Mouse (Mus musculus) midbrain, embryonic 13.5 days (tissue): ENCODE data around the gene Ctr9. TPM values are rescaled to one million over a fixed set of nuclear protein-coding genes. Genes with fewer than 3 reads are reported as not detected.
A peak's percentile ranks its signal among the peaks of the same experiment; 100 is the strongest.

Experiments used
- ATAC-seq: fragments of 200-750 bp; cut with Nextera tagmentation; 2 replicates; pipeline ENCODE4 v1.8.0; 2017; ENCODE audit warnings: mild to moderate bottlenecking, moderate TSS enrichment, moderate library complexity
- H3K27ac ChIP-seq: fragments of 300-500 bp; sonication (generic); 2 replicates; pipeline ENCODE4 v1.5.1; 2015; ENCODE audit warnings: inconsistent platforms, mild to moderate bottlenecking, moderate library complexity
- H3K27me3 ChIP-seq: fragments of 300-500 bp; sonication (generic); 2 replicates; pipeline ENCODE4 v1.6.1; 2015; ENCODE audit warnings: mild to moderate bottlenecking, inconsistent platforms
- H3K36me3 ChIP-seq: fragments of 300-500 bp; sonication (generic); 2 replicates; pipeline ENCODE4 v1.6.1; 2015; ENCODE audit warnings: mild to moderate bottlenecking, inconsistent platforms
- H3K4me1 ChIP-seq: fragments of 300-500 bp; sonication (generic); replicated peaks from 2 replicates; pipeline ENCODE4 v1.6.1; 2015; ENCODE audit warnings: inconsistent platforms
- H3K4me2 ChIP-seq: fragments of 300-500 bp; sonication (generic); replicated peaks from 2 replicates; pipeline ENCODE4 v1.6.1; 2015; ENCODE audit warnings: moderate library complexity, mild to moderate bottlenecking, inconsistent platforms
- H3K4me3 ChIP-seq: fragments of 300-500 bp; sonication (generic); replicated peaks from 2 replicates; pipeline ENCODE4 v1.5.1; 2015; ENCODE audit warnings: mild to moderate bottlenecking, inconsistent platforms
- H3K9ac ChIP-seq: fragments of 300-500 bp; sonication (generic); replicated peaks from 2 replicates; pipeline ENCODE4 v1.6.1; 2015; ENCODE audit warnings: mild to moderate bottlenecking, inconsistent platforms
- H3K9me3 ChIP-seq: fragments of 300-500 bp; sonication (generic); 2 replicates; pipeline ENCODE4 v1.6.1; 2016; ENCODE audit warnings: mild to moderate bottlenecking, inconsistent platforms
- WGBS: fragments of 180-500 bp; shearing (Covaris S2); methylation state at CpG from one replicate; pipeline ENCODE4 v1.1.7; 2015; 5-methylcytosine and 5-hydroxymethylcytosine counted together
- polyA plus RNA-seq: library from polyadenylated mRNA; unstranded; fragments of >200 nt; fragmentation: Nextera tagmentation; extraction: Ambion mirVana; gene quantifications from 2 replicates; pipeline ENCODE4 v1.2.1, GENCODE M21; 2015

Ctr9 gene
- polyA plus RNA-seq = 99.7 and 102 TPM in 2 replicates

DNA sequence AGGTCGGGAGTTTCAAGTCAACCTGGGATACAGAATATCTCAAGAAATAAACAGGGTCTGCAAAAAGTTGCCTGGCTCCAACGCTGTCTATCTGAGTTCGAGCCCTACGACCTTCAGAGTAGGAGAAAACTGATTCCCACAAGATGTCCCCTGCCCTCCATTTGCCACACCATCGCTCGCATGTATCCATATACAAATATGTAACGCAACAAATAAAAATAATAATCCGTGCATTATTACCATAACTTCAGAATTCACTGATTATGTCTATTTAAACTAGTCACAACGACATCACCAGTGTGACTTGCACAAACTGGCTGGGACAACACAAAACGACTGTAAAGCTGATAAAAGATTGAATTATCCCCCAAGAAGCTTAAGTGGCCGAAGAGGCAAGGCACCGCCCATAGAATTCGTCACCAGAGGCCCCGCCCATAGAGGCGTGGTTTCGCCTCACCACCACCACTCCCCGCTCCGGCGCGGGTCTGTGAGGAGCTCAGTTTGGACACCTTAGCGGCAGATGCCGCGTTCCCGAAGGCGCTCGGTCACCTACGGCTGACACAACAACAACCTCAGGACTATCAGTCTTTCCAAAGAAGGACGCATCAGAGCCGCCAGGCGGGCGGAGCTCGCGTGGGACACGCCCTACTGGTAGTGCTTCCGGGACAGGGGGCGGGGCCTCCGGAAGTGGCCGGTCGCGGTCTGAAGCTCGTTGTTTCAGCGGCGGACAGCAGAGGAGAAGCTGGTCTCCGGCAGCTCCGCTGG lies at the start of gene Ctr9:
Ctr9 (plus strand) TSS at position 671 of the 765 bp plus-strand sequence.
- 7% methylated on average over 45 of the region's 45 CpGs for WGBS
- H3K36me3 ChIP-seq = peaks cover 13% of the 10 kb centered on the region
- H3K4me1 ChIP-seq = peaks cover 19% of the 10 kb centered on the region

DNA sequence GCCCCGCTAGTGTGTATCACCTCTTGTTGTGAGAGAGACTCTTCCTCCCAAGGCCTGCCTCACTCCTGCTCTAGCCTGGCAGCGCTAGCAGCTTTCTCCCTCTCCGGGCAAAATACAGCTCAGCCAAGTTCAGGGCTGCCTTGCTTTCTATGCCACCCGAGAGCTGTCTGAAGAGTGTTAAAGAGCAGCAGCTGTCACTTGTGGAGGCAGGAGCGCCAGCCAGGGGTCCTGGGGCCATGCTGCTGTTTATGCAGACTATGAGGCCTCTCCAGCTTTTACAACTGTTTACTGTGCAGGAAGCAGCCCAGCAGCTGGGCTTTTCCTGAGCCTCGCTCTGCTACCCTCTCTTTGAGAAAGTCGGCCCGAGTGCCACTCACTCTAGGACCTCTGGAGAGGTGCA lies 47.7 kb upstream of the Ctr9 start:
- 77% methylated on average over 8 of the region's 8 CpGs for WGBS
- Histone ChIP-seq H3K4me1 (peaks cover 7% of the 10 kb centered on the region), H3K27ac (no peak overlapping the region), H3K9ac (no peak overlapping the region), H3K4me3 (no peak overlapping the region), H3K4me2 (no peak overlapping the region), H3K27me3 (no peaks in the 10 kb centered on the region), H3K9me3 (no peaks in the 10 kb centered on the region), H3K36me3 (no peaks in the 10 kb centered on the region)
- no peak for ATAC-seq

More for the DNA sequence above, at the start of gene Ctr9:
- H3K9ac ChIP-seq = peak within 1 kb of the TSS; percentile 85
- H3K4me3 ChIP-seq = peak within 1 kb of the TSS; percentile 96
- no peaks in the 10 kb centered on the region for H3K27me3 ChIP-seq
- peak; percentile 97 for ATAC-seq
- H3K27ac ChIP-seq = peak within 1 kb of the TSS; percentile 91
- H3K4me2 ChIP-seq = peak within 1 kb of the TSS; percentile 86
- H3K9me3 ChIP-seq = no peaks in the 10 kb centered on the region

DNA sequence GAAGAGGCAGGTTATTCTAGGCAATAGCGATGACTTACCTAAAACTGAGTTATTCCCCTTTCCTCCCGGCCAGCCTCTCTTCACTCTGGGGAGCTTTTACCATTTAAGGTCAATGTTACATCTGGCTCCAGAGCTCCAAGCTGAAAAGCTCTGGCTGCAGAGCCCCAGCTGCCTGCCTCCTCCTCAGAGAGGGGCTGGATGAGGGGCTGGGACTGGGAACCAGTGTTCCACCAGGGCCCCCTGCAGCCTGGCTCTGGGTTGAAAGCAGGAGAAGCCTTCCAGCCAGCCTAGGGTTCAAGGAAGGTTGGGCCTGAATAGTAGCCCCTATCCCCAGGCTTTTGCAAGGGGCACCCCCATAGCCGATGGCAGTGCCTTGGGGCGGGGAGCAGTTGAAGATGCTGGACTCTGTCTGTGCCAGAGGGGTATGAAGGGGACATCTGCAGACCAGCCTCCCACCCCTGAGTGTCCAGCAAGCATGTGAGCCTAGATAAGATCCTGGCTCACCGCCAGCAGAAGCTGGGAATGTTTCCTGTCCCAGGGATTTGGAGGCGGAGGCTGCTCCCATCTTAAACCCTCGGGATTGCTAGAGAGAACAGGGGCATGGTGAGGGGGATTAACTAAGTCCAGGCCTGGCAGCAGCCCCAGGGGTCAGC lies 46.6 kb upstream of the Ctr9 start, which contains the start of gene Mrvi1:
Mrvi1 (minus strand) TSS at position 409 of the 653 bp plus-strand sequence.
- H3K9ac ChIP-seq = no peak within 1 kb of the TSS
- no peak within 1 kb of the TSS for H3K4me2 ChIP-seq
- no peak within 1 kb of the TSS for H3K4me3 ChIP-seq
- ATAC-seq = no peak
- no peaks in the 10 kb centered on the region for H3K36me3 ChIP-seq
- no peaks in the 10 kb centered on the region for H3K27me3 ChIP-seq
- peaks cover 7% of the 10 kb centered on the region for H3K4me1 ChIP-seq
- H3K27ac ChIP-seq = no peak within 1 kb of the TSS
- H3K9me3 ChIP-seq = no peaks in the 10 kb centered on the region
- 63% methylated on average over 7 of the region's 7 CpGs for WGBS

DNA sequence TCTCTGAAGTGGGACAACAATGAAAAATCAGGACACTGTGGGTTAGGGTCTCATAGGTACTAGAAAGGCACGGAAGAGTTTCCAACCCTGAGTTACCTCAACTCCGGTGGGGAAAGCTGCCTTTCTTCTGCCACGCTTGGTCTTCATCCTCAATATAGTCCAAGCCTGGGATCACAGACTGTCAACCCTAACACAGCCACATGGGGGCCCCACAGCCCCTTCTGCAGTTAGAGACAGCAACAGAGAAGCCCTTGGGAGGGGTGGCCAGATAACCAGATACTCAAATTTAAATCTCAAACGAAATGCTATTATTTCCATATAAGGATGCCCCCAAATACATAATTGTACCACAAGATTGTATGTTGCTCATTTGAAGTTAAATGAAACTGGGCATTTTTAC lies 46.0 kb upstream of the Ctr9 start:
- WGBS = 56% methylated on average over 4 of the region's 4 CpGs
- peaks cover 7% of the 10 kb centered on the region for H3K4me1 ChIP-seq

DNA sequence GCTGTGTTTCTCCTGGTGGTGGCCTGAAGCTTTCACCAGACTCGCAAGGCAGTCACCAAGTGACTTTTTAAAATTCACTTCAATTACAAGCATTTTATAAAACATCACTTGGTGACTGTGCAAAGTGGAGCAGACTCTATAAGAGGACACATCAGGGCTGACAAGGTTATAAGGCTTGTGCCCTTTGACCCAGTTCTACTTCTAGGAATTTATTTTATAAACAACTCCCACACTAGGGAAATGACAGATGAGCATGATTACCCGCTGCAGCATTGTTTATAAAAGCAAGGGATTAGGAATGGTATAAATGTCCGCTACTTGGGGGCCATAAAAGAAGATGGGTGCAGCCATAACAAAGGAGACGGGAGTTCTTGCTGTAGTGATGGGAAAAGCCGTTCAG lies 45.1 kb upstream of the Ctr9 start:
- WGBS = 79% methylated on average over 5 of the region's 5 CpGs

More for the DNA sequence above, 46.0 kb upstream of the Ctr9 start:
- no peaks in the 10 kb centered on the region for H3K27me3 ChIP-seq
- no peak overlapping the region for H3K27ac ChIP-seq
- no peak overlapping the region for H3K9ac ChIP-seq
- H3K9me3 ChIP-seq = no peaks in the 10 kb centered on the region
- H3K4me2 ChIP-seq = no peak overlapping the region
- H3K4me3 ChIP-seq = no peak overlapping the region
- no peaks in the 10 kb centered on the region for H3K36me3 ChIP-seq
- ATAC-seq = no peak

DNA sequence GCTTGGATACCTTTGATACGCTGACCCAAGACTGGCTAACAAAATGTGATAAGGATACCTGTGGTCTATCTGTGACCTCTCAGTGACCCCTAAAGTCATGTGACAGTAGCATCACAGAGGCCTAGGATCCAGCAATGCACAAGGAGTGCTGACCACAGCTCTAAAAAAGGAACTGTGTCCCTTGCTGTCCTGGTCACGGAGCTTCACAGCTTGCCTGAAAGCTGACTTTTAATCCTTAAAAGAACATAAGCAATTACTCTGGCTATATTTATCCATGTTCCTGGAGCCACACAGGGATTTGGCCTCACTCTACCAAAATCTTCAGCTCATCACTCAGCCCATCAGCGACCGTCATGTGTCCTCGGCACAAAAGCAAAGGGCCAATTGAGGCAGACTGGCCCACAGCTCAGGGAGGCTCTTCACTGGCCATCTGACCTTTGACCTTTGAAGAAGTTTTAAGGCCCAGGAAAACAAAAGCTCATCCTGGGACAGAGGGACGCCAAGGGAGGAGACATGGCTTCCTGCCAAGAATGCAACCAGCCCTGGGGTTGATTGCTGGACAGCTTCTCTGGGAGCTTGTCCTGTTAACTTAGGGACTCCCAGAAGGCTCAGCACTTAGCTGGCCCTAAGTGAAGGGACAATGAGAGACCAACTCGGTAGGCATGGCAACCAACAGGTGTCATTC lies 43.0 kb upstream of the Ctr9 start:
- no peak for ATAC-seq
- Histone ChIP-seq H3K27ac (no peak overlapping the region), H3K27me3 (no peaks in the 10 kb centered on the region), H3K4me2 (no peak overlapping the region), H3K4me1 (peaks cover 7% of the 10 kb centered on the region), H3K9me3 (no peaks in the 10 kb centered on the region), H3K4me3 (no peak overlapping the region), H3K9ac (no peak overlapping the region), H3K36me3 (no peaks in the 10 kb centered on the region)
- 54% methylated on average over 7 of the region's 7 CpGs for WGBS

More for the DNA sequence above, 45.1 kb upstream of the Ctr9 start:
- Histone ChIP-seq H3K36me3 (no peaks in the 10 kb centered on the region), H3K27me3 (no peaks in the 10 kb centered on the region), H3K4me2 (no peak overlapping the region), H3K9ac (no peak overlapping the region), H3K4me1 (peaks cover 7% of the 10 kb centered on the region), H3K27ac (no peak overlapping the region), H3K9me3 (no peaks in the 10 kb centered on the region), H3K4me3 (no peak overlapping the region)
- no peak for ATAC-seq

DNA sequence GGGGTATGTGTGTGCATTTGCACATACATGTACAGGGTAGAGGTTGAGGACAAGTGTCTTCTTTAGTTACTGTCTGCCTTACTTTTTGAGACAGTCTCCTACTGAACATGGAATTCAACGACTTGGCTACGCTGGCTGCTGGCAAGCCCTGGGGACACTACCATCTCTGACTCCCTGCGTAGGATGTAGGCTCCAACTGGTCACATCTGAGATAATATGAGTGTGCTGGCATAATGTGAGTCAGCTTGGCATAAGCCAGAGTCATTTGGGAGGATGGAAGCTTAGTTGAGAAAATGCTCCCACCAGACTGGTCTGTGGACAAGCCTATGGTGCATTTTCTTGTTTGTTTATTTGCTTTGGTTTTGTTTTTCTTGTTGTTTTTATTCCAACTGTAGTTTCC lies 40.7 kb upstream of the Ctr9 start:
- Histone ChIP-seq H3K9ac (no peak overlapping the region), H3K4me3 (no peak overlapping the region), H3K4me2 (no peak overlapping the region), H3K4me1 (0 out of 2 replicates have a peak, but pooled peaks cover 5% of the 10 kb centered on the region), H3K27me3 (no peaks in the 10 kb centered on the region), H3K36me3 (no peaks in the 10 kb centered on the region), H3K9me3 (no peaks in the 10 kb centered on the region), H3K27ac (no peak overlapping the region)
- no peak for ATAC-seq
- WGBS = 94% methylated on average over 3 of the region's 3 CpGs

DNA sequence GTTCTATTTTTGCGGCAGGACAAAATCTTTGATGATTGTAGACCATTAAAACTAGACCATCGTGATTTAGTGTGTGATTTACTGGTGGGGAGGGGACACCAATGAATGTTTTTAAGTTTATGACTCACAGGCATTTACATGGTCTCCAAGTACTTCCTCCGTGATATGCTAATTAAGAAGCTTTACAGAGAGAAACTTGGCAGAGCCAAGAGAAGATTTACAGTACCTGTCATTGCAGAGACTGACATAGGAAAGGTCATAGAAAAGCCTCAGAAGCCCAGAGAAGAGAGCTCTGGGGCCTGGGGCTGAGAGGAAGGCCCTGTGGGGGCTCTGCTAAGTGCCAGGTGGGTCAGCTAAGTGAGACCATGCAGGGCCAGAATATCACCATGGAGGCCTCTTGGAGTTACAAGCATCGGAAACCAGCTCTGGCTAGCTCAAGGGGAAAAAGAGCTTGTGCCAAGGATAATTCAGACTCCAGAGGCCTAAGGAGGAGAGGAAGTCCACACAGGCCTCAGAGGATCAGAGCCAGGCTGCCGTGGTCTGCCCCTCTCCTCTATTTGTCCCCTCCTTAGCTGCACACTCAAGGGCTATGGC lies 39.4 kb upstream of the Ctr9 start:
- Histone ChIP-seq H3K27ac (no peak overlapping the region), H3K36me3 (no peaks in the 10 kb centered on the region), H3K27me3 (no peaks in the 10 kb centered on the region), H3K4me3 (no peak overlapping the region), H3K4me2 (no peak overlapping the region), H3K9me3 (no peaks in the 10 kb centered on the region), H3K4me1 (peaks cover 5% of the 10 kb centered on the region; the same call in 1 of the 2 replicates), H3K9ac (no peak overlapping the region)
- ATAC-seq = no peak
- WGBS = 88% methylated on average over 5 of the region's 5 CpGs

DNA sequence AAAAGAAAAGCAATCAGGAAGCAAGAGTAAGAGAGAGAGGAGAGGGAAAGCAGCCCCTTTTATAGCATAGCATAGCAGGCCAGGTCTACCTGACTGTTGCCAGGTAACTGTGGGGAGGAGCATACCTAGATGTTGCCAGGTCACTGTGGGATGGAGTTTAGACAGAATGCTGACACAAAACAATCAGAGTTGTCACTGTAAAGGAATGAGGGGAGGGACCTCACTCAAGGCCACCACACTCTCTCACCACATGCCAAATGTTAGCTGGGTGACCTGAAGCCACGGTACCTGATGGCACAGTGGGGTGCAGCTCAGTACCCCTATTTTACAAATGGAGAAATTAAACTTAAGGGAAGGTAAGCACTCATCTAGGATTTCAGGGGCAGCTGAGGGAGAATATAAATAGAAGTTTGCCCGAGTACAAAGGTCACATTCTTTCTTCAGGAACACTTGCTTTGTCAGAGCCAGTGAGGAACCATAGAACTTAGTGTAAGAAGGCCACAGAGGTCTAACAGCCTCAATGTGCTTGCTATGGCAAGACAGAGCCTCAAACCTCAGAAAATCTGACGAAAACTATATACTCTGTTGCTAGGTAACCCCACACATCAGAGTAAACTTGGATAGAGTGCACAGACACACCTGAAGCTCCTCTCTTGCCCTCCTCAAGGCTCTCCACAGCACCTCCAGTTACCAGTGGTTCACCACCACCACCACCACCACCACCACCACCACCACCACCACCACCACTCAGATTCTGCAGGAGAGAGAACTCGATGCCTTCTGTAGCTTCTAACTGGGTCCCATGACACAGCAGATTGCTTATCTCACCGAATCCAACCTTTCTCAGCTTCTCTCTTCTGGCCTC lies 38.2 kb upstream of the Ctr9 start:
- no peak overlapping the region for H3K27ac ChIP-seq
- no peak for ATAC-seq
- no peaks in the 10 kb centered on the region for H3K36me3 ChIP-seq
- H3K4me2 ChIP-seq = no peak overlapping the region
- H3K4me3 ChIP-seq = no peak overlapping the region
- no peak overlapping the region for H3K9ac ChIP-seq
- no peaks in the 10 kb centered on the region for H3K9me3 ChIP-seq
- 67% methylated on average over 5 of the region's 5 CpGs for WGBS
- no peaks in the 10 kb centered on the region for H3K27me3 ChIP-seq
- peaks cover 5% of the 10 kb centered on the region; the same call in 1 of the 2 replicates for H3K4me1 ChIP-seq

DNA sequence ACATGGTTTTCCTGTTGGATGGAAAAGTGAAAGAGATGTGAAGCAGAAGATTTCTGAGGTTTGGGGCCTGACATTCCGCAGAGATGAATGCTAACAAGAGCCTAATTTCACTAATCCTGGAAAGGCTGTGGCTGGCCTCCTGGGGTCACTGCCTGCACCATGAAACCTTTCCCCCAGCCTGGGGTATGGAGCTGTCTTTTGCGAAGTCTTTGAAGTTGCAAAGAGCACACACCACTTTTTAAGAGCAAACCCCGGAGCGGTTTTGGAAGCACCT lies 37.6 kb upstream of the Ctr9 start:
- Histone ChIP-seq H3K4me1 (peaks cover 2% of the 10 kb centered on the region; the same call in 1 of the 2 replicates), H3K36me3 (no peaks in the 10 kb centered on the region), H3K27ac (no peak overlapping the region), H3K9ac (no peak overlapping the region), H3K4me3 (no peak overlapping the region), H3K27me3 (no peaks in the 10 kb centered on the region), H3K4me2 (no peak overlapping the region), H3K9me3 (no peaks in the 10 kb centered on the region)
- WGBS = 16% methylated on average over 4 of the region's 4 CpGs
- no peak for ATAC-seq
